Mouse (Mus musculus) R1 (cell line): Measurements from ENCODE around the gene Acer1.
"Not testable (repeated sequence)": the region's sequence is repeated elsewhere in the genome, so short reads cannot be mapped to it uniquely, and the experiment has no call there.

Experiments used
- DNase-seq: peaks from one replicate; pipeline ENCODE4 v3.0.0-alpha.2; 2018; ENCODE audit warnings: low read depth, low spot score

Gene Acer1

DNA sequence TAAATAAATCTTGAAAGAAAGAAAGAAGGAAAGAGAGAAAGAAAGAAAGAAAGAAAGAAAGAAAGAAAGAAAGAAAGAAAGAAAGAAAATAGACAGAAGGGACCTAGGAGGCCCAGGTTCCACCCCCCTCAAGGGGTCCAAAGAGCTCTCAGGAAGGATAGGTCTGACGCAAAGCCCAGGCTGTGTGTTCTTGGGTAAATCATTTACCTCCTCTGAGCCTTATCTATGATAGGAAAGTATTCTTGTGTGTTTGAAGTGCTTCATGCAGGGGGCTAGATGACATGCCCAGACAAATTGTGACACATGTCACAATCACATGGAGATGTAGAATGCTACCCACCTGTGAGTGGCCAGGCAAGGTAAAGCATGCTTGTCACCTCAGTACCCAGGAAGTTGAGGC, 29.3 kb downstream of the Acer1 start:
- no peak for DNase-seq

DNA sequence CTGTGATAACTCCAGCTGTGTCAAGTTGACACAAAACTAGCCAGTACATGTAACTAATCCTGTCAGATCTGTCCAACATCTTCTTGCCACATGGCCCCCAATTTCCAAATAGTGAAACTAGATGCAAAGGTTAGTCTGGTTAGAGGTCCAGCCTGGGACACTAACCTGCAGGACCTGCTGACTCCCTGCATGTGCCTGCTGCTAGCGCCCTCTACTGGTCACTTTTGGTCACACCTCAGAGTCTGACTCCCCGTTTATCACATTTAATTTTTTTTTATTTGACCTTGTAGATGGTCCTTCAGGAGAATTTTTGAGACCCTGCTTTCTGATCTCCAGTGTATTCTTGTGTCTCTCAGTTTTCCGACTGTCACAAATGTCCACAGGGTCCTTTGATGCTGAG, 31.0 kb downstream of the Acer1 start:
- peak; percentile 64 for DNase-seq

GRCm38 (mm10) chr17:56938751-56939150, 43.2 kb downstream of the Acer1 start:
- no peak for DNase-seq

DNA sequence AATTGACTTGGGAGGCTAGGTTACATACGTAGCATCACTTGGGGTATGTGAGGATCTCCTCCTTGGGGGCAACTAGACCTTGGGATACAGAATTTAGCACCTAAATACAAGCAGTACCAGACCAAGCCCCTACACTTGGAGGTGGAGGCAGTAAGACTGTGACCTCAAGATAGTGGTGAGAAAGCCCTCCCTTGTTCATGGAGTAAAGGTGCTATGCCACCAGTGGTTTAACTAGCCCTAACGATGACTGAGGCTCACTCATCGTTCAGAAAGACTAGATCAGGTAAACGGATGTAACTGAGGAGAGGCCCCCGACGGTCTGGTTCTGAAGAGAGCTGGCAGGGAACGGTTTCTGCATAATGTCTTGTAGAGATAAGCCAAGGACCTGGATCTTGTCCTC, 45.2 kb downstream of the Acer1 start:
- DNase-seq = no peak

- DNase-seq = peak; percentile 98
Measured at GRCm38 (mm10) chr17:56935363-56936131, 46.4 kb downstream of the Acer1 start, which contains the start of gene Mllt1. Gene Mllt1 (minus strand): TSS chr17:56935415.

DNA sequence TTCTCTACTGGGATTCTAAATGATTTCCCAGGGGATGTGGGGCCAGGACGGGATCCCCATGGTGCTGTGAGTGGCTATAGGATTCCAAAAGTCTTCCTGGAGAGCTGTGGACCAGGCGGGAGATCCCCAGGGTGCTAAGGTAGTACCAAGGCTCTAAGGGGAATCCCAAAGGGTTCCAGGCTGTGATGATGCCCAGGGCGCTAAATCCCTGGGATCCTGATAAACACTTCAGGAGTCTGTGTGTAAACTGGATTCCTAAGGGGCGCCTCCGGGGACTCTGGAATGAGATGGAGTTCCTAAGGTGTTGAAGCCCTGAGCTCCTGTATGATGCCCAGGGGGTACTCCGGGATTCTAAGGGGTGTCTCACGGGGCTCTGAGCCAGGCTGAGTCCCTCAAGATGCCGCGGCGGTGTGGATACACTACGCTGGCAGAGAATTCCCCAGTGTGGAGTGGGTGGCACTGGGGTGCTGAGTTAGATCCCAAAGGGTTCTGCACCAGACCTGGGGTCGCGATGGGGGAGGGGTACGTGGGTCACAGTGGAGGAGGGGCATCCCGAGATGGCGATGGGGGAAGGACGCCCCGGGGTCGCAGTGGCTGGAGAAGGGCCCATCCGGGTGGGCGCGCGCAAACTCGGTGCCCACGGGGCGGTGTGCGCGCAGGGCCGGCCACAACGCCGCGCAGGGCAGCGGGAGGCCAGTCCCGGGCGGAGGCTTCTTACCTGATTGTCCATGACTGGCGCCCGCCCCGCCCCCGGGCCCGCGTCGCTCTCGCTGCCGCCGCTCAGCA, 47.2 kb downstream of the Acer1 start:
- peak; percentile 39 for DNase-seq

DNA sequence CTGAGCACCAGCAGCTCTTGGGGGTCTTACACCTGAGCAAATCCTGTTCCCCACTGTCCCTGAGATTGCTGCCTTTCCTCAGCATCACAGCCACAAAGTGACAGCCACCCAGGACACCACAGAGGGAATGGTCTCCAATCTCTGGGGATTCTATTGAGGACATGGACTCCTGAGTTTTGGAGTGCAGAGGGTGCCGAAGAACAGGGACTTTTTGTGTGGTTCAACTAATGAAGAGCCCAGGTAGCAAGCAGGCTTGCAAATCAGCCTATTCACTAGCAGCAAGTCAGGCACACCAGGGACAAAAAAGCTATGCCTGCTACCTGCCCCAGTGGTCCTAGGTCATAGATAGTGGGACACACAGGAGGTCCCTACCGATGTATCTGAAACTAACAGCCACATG, 48.5 kb downstream of the Acer1 start:
- no peak for DNase-seq

GRCm38 (mm10) chr17:56930026-56930425, 51.9 kb downstream of the Acer1 start:
- no peak for DNase-seq

GRCm38 (mm10) chr17:56929530-56929929, 52.4 kb downstream of the Acer1 start:
- no peak for DNase-seq

DNA sequence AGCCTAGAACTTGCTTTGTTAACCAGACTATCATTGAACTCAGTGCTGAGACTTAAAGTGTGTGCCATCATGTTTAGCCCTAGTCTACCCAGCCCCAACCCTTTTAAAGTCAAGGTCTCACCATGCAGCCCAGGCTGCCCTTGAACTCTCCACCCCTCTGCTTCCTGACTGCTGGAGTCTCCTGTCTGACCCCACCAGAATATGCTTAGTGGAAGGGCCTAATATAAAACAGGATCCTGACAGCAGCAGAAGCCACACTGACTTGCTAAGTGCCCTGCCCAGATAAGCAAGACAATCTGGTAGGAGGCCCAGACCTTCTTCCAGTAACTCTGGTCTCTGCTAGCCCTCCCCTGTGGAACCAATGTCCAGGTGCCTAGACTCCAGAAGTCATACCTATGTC, 52.8 kb downstream of the Acer1 start:
- peak; percentile 25 for DNase-seq

DNA sequence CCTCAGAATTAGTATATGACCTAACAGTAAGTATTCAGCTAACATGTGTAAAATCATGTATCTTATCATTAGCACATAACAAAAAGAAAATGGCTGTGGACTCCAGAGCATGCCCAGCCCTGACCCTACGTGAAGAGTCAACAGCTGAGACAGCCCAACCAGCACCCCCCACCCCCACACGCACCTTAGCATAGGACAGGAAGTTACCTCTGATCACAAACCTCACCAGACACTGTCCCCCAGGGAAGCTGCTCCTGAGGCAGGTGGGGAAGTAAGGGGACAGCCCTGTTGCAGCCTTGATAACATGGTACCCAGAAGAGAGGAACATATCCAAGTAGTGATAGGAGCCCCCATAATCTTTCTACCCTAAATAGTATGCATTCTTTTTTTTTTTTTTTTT, 55.9 kb downstream of the Acer1 start:
- DNase-seq = no peak

DNA sequence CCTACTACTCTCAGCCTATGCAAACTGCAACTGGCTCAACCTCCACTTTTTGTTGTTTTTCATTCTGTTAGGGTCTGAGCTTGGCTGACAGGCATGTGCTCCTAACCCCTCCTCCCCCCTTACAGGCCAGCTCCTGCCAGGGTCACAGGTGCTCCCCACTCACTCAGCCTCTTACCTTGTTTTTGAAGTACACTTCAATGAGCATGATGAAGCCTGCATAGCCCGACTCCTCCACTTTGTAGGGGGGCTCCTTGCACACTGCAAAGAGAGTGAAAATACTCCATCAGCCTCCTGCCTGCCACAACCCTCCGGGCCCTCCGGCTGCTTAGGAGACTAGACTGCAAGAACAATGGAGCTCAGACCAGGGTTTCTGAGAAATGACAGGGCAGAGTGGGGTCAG, 62.2 kb downstream of the Acer1 start:
- no peak for DNase-seq

DNA sequence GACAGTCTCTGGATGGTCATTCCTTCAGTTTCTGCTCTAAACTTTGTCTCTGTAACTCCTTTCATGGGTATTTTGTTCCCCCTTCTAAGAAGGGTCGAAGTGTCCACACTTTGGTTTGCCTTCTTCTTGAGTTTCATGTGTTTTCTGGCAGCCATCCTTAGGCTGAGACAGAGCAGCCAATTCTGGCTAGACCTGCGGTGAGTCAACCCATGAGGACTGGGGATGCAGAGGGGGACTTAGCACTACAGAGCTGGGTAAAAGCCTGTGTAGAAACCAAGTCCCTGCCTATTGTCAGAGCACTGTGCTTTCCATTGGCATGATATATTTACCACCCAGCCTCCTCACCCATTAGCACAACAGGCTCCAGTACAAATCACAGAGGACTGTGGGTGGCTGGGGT, 64.8 kb downstream of the Acer1 start:
- DNase-seq = no peak

GRCm38 (mm10) chr17:56913444-56913843, 68.5 kb downstream of the Acer1 start:
- no peak for DNase-seq

- DNase-seq = no peak
Measured at GRCm38 (mm10) chr17:56913023-56913422, 68.9 kb downstream of the Acer1 start.

DNA sequence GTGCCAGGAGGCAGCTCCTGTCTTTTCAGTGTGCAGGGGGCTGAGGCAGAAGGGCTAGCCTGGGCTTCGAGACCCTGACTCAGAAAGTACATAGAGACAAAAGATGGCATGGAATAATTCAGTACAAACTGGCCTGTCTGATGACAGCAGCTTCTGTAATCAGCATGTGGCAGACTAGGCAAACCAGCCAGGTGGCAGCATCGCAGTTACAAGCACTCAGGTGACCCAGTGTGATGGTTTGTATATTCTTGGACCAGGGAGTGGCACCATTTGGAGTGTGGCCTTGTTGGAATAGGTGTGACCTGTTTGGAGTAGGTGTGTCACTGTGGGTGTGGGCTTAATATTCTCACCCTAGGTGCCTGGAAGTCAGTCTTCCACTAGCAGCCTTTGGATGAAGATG, 72.2 kb downstream of the Acer1 start:
- not testable (repeated sequence) for DNase-seq

GRCm38 (mm10) chr17:56907887-56908286, 74.0 kb downstream of the Acer1 start:
- DNase-seq = no peak

- no peak for DNase-seq
Measured at GRCm38 (mm10) chr17:56907096-56907495, 74.8 kb downstream of the Acer1 start.

DNA sequence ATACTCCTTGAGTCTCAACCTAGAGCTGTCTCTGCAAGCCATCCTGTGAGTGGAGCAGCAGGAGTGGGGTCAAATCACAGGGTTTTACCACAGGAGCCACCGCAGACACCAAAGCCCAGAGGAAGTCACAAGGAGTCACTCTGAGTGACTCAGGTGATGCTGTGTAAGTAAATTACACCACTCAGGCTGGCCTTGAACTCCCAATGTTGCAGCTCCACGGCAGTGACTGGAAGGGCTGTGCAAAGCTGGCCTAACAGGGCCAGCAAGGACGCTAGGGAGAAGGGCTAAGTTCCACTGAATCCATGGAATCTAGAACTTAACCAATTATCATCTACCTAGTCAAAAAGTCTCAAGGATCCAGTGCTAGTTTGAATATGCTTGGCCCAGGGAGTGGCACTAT, 75.8 kb downstream of the Acer1 start:
- no peak for DNase-seq
